Mouse (Mus musculus) forebrain, embryonic 16.5 days (tissue): ENCODE data around the gene Faim2. TPM values are rescaled to one million over a fixed set of nuclear protein-coding genes. Genes with fewer than 3 reads are reported as not detected.

Experiments
- ATAC-seq: fragments of 200-750 bp; cut with Nextera tagmentation; 2 replicates; pipeline ENCODE4 v1.8.0; 2017; ENCODE audit warnings: mild to moderate bottlenecking, moderate library complexity
- H3K27ac ChIP-seq: fragments of 300-500 bp; sonication (generic); 2 replicates; pipeline ENCODE4 v1.5.1; 2014; ENCODE audit warnings: low read length, control low read depth
- H3K27me3 ChIP-seq: fragments of 300-500 bp; sonication (generic); replicated peaks from 2 replicates; pipeline ENCODE4 v1.6.1; 2014; ENCODE audit warnings: low read length; ENCODE audit not compliant: control insufficient read depth, insufficient read depth
- H3K36me3 ChIP-seq: fragments of 300-500 bp; sonication (generic); 2 replicates; pipeline ENCODE4 v1.6.1; 2014; ENCODE audit not compliant: control insufficient read depth, insufficient read depth
- H3K4me1 ChIP-seq: fragments of 300-500 bp; sonication (generic); replicated peaks from 2 replicates; pipeline ENCODE4 v1.6.1; 2014; ENCODE audit warnings: low read length; ENCODE audit not compliant: control insufficient read depth, insufficient read depth
- H3K4me2 ChIP-seq: fragments of 300-500 bp; sonication (generic); 2 replicates; pipeline ENCODE4 v1.6.1; 2014; ENCODE audit warnings: mild to moderate bottlenecking, low read length, control low read depth
- H3K4me3 ChIP-seq: fragments of 300-500 bp; sonication (generic); replicated peaks from 2 replicates; pipeline ENCODE4 v1.5.1; 2014; ENCODE audit warnings: mild to moderate bottlenecking, low read length, control low read depth
- H3K9ac ChIP-seq: fragments of 300-500 bp; sonication (generic); replicated peaks from 2 replicates; pipeline ENCODE4 v1.6.1; 2014; ENCODE audit warnings: low read depth, low read length, control low read depth
- H3K9me3 ChIP-seq: fragments of 300-500 bp; sonication (generic); 2 replicates; pipeline ENCODE4 v1.6.1; 2016; ENCODE audit warnings: low read length; ENCODE audit not compliant: control insufficient read depth
- WGBS: fragments of 180-500 bp; shearing (Covaris S2); extraction: QIAGEN DNeasy Blood & Tissue Kit; methylation state at CpG from one replicate; pipeline ENCODE4 v1.1.7; 2014; 5-methylcytosine and 5-hydroxymethylcytosine counted together
- polyA plus RNA-seq: library from polyadenylated mRNA; unstranded; fragments of >200 nt; fragmentation: Nextera tagmentation; extraction: Ambion mirVana; gene quantifications from 2 replicates; pipeline ENCODE4 v1.2.1, GENCODE M21; 2015

The Faim2 gene
- polyA plus RNA-seq, 1 experiment from 2014 or later: 29.8 TPM

DNA sequence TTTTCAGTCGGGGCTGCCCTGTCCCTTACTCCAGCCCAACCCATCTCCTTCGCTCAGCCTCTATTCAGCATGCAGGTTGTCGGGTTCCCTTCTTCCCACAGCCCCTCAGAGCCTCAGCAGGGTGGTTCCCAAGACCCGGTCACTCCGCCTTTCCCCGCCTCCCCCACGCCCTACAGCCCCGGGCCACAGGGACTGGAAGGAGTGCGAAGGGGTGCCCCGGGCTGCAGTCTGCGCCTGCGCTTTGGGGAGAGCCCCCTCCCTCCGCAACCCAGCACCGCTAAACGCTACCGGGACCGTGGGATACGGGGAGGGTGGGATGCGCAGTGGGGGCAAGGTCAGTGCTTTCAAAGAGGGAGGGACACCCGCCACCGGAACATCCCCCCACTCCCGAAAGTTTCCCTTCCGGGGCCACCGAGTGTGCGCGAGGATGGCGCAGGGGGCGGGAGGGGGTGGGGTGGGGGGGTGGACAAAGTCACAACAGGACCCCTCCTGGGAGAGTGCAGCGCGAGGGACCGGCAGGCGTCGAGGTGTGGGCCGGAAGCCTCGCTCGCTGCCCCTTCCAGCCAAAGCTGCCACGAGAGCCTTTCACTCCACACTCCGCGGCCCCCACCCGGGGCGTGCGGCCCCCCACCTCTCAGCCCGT is 70.9 kb downstream of the Faim2 start:
- no peaks in the 10 kb centered on the region for H3K36me3 ChIP-seq
- H3K4me3 ChIP-seq: peak overlapping the region; percentile 80
- peaks cover 34% of the 10 kb centered on the region for H3K4me1 ChIP-seq
- peak overlapping the region; percentile 84 for H3K27ac ChIP-seq
- ATAC-seq: peak; percentile 77
- H3K9ac ChIP-seq: peak overlapping the region; percentile 78
- WGBS: 0% methylated on average over 42 of the region's 43 CpGs
- H3K4me2 ChIP-seq: peak overlapping the region; percentile 80
- H3K27me3 ChIP-seq: no peaks in the 10 kb centered on the region
- no peaks in the 10 kb centered on the region for H3K9me3 ChIP-seq

GRCm38 (mm10) chr15:99456338-99456962 is 71.5 kb downstream of the Faim2 start:
- Histone ChIP-seq H3K9ac (peak overlapping the region; percentile 78), H3K36me3 (no peaks in the 10 kb centered on the region), H3K4me1 (peaks cover 34% of the 10 kb centered on the region), H3K27me3 (no peaks in the 10 kb centered on the region), H3K9me3 (no peaks in the 10 kb centered on the region), H3K4me2 (peak overlapping the region; percentile 80), H3K4me3 (peak overlapping the region; percentile 80), H3K27ac (peak overlapping the region; percentile 84)
- WGBS: 15% methylated on average over 7 of the region's 7 CpGs
- no peak for ATAC-seq

GRCm38 (mm10) chr15:99455415-99455814 is 72.5 kb downstream of the Faim2 start:
- Histone ChIP-seq H3K9ac (no peak overlapping the region), H3K36me3 (no peaks in the 10 kb centered on the region), H3K4me2 (no peak overlapping the region), H3K9me3 (no peaks in the 10 kb centered on the region), H3K27ac (no peak overlapping the region), H3K4me3 (no peak overlapping the region), H3K4me1 (peaks cover 34% of the 10 kb centered on the region), H3K27me3 (no peaks in the 10 kb centered on the region)
- no peak for ATAC-seq
- WGBS: 75% methylated on average over 3 of the region's 3 CpGs

DNA sequence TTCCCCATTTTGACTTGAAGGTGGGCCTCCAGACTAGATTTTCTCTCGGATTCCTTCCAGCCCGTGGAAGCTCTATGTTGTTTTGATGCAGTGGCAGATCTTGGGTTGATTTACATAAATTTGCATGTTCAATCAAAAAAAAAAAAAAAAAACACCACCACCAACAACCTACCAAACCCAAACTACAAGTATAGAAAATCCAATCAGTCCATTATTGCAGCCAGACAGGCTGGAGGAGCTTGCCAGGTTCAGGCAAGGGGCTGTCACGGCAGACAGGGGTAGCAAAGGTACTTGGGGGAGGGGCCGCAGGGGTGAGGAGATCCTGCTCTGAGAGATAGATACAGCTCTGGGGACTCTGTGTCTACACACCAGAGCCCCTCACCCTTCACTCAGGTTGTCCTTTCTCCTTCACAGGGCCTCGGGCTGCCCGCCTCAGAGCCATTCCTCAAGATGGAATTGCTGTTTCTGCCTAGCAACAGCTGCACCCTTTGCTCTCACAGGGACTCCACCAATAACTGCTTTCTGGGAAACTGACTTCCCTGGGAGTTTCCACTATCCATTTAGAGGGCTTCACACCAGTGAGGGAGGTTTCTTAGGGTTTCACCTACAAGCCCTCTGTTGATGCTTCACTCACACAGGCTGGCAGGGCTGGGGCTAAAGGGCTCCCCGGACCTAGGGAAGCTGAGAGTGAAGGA is 73.2 kb downstream of the Faim2 start:
- WGBS: 54% methylated on average over 7 of the region's 7 CpGs
- Histone ChIP-seq H3K4me1 (peaks cover 37% of the 10 kb centered on the region), H3K4me2 (no peak overlapping the region)

DNA sequence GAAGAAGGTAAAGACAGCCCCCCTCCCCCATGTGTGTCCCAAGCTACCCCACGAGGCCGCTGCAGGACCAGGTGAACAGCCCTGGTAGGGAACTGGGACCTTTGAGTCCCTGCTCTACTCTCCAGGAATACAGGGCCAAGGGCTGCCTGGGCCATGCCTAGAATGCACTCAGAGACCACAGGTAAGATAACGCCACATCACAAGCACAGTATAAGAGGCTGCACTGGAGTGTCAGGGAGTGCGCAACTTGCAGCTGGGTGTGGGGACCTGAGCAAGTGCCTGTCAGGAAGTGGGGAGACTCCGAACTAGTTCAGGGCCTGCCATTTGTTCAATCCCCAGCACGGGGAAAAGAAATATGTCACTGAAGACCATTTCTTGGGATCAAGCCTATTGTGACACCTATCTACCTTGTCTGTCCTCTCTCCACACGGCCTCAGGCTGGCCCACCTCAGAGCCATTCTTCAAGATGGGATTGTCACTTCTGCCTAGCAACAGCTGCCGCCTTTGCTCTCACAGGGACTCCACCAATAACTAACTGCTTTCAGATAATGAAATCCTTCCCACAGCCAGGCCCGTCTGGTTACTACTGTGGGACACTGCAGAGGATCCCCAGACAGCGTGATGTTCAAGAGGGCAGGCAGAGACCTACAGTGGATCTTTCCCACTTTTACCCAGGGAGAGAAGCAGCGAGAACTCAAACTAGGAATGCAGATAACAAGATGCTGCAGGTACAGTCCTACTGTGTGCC is 74.6 kb downstream of the Faim2 start:
- no peak overlapping the region for H3K4me3 ChIP-seq
- no peaks in the 10 kb centered on the region for H3K36me3 ChIP-seq
- H3K27ac ChIP-seq: no peak overlapping the region
- ATAC-seq: no peak
- peaks cover 44% of the 10 kb centered on the region for H3K4me1 ChIP-seq
- H3K4me2 ChIP-seq: no peak overlapping the region
- WGBS: 79% methylated on average over 11 of the region's 11 CpGs
- H3K9ac ChIP-seq: no peak overlapping the region
- H3K27me3 ChIP-seq: no peaks in the 10 kb centered on the region
- no peaks in the 10 kb centered on the region for H3K9me3 ChIP-seq

More for the DNA sequence above, 73.2 kb downstream of the Faim2 start:
- Histone ChIP-seq H3K27ac (no peak overlapping the region; the same call in 1 of the 2 replicates), H3K36me3 (no peaks in the 10 kb centered on the region), H3K9me3 (no peaks in the 10 kb centered on the region), H3K9ac (no peak overlapping the region; the same call in 1 of the 2 replicates), H3K27me3 (no peaks in the 10 kb centered on the region), H3K4me3 (no peak overlapping the region)
- no peak for ATAC-seq

DNA sequence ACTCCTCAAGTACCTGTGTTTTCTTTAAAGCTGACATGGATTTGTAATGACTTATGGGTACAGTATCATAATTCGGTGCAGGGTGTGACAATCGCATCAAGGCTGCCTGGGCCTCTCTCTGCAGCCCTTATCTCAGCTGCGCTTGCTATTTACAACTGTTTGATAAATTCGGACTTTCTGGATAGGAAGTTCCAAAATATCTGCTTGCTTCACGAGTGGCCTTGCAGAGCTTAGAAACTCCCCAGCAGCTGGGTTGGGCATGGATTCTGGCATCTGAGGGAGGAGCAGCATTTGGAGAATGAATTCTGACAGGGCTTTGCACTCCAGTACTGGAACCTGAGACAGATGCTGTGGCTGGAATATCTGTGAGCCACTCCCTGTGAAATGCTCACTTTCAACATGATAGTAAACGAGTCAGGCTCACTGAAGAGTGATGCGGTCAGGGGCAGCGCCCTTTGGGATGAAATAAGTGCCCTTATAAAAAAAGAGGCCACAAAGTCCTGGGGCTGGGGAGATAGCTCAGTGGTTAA is 78.1 kb downstream of the Faim2 start:
- no peak overlapping the region for H3K4me2 ChIP-seq
- H3K27me3 ChIP-seq: no peaks in the 10 kb centered on the region
- H3K36me3 ChIP-seq: no peaks in the 10 kb centered on the region
- no peaks in the 10 kb centered on the region for H3K9me3 ChIP-seq
- ATAC-seq: no peak
- H3K9ac ChIP-seq: no peak overlapping the region
- peaks cover 22% of the 10 kb centered on the region for H3K4me1 ChIP-seq
- peak overlapping the region; percentile 2 for H3K27ac ChIP-seq
- WGBS: 85% methylated on average over 8 of the region's 8 CpGs
- H3K4me3 ChIP-seq: no peak overlapping the region

GRCm38 (mm10) chr15:99449131-99449750 is 78.7 kb downstream of the Faim2 start:
- Histone ChIP-seq H3K9me3 (no peaks in the 10 kb centered on the region), H3K4me3 (no peak overlapping the region), H3K4me2 (no peak overlapping the region), H3K36me3 (no peaks in the 10 kb centered on the region), H3K4me1 (peaks cover 16% of the 10 kb centered on the region), H3K27ac (peak overlapping the region; percentile 2), H3K9ac (no peak overlapping the region), H3K27me3 (no peaks in the 10 kb centered on the region)
- WGBS: 47% methylated on average over 9 of the region's 9 CpGs
- ATAC-seq: peak; percentile 72
